Mouse (Mus musculus): ENCODE results near the gene Syp.

Syp gene

DNA sequence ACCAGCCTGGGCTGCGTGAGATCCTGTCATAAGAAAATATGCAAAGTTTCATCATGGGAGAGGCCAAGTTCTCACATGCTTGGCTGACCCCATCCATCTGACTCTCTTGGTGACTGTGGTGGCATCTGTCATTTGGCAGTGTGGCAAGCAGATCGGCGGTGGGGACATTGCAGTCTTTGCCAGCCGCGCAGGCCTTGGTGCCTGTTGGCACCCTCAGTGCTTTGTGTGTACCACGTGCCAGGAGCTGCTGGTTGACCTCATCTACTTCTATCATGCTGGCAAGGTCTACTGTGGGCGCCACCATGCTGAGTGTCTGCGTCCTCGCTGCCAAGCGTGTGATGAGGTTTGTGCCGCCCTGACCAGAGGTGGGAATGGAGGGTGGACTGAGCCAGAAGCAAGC is 26.5 kb downstream of the Syp start:
- DNase-seq (ENCODE audit: low read depth), result no peak

DNA sequence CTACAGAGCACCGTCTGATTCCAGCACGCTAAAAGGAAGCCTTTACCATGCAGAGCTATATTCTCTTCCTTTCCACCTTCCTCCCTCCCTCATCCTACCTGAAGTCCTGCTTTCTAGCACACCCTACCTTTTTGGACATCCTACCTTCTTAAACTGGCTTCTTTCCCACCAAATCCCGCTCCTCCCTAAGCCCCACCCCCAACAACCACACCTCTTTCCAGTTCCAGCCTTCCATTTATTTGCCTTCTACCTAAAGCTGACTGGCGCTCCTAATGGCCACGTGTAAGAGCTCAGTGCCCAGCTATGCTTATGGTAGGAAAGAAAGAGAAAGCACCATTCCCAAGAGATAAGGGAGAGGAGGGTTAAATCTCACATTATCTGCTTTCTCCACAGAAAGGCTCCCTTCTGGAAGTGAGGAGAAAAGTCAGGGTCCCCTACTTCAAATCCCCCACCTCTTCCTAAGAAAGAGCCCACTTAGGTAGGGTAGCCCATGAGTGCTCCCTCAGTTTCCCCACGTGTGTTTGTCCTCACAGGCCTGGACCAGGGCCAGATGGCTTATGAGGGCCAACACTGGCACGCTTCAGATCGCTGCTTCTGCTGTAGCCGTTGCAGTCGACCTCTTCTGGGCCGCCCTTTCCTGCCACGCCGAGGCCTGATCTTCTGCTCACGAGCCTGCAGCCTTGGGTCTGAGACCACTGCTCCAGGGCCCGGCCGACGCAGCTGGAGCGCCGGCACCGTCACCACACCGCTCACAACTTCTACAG is 27.6 kb downstream of the Syp start:
- no peak for DNase-seq (ENCODE audit: low read depth)

DNA sequence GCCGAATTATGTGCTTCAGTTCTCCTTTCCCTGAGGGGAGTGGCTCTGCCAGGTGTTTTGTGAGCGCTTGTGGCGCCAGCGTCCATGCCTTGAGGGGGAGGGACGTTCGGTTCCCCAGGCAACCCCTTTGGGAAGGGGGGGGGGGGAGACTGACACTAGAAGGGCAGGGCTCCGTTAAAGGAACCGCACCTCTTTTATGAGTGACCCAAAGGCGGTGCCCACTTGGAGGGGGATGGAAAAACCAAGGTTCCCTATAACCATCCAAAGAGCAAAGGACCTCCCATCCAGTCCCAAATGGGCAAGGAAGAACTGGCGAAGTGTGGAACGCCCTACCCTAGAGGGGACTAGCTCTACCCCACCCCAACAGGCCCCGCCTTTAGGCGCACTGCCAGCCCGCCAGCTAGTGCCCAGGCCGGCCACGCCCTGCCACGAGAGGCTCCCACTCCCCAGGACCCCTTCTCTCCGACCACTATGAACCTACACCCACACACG is 32.2 kb downstream of the Syp start:
- DNase-seq (ENCODE audit: low read depth), result no peak

DNA sequence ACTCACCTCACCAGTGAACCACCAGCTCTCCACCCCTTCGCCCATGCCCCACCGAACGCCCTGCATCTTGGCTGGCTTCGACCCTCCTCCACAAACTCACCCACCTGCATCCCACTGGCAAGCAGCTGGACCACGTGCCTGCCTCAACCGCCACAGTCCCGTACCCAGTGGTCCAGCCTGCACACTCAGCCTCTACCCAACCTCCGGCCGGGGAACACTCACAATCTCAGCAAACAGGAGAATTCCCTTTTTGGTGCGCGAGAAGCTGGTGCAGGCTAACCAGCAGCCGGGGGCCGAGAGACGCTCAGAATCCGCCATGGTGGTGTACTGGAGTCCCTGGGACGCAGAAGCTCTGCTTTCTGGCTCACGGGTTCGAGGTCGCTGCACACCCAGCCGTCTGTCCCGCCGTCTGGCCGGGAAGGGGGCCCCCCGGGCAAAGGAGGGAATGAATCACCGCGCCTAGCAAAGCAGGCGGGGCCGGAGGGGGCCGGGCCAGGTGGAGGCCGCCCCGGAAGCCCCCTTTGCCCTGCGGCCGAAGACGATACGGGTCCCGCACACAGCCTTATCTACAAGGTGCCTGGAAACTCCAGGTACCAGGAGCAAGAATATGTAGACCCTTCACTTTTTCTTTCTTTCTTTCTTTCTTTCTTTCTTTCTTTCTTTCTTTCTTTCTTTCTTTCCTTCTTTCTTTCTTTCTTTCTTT is 32.8 kb downstream of the Syp start, which contains the start of gene Plp2:
Plp2 (minus strand) TSS at position 470 of the 703 bp plus-strand sequence.
- no peak for DNase-seq (ENCODE audit: low read depth)

DNA sequence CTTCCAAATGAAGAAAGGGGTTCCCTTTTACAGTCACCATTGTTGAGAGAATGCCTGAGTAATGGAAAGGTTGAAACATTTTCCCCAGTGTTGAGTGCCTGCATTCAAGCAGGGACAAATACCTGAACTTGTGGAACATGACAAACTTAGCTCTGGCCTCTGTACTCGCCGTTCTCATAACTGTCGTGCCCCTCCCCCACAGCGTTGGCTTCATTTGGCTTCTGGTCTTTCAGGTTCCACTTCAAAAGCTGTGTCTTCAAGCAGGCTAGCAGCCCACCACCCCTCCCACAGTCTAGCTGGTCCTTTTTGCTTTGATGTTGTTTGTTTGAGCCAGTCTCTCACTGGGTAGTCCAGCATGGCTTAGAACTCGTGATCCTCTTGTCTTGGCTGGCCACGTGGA is 34.5 kb downstream of the Syp start:
- no peak for DNase-seq (ENCODE audit: low read depth)

DNA sequence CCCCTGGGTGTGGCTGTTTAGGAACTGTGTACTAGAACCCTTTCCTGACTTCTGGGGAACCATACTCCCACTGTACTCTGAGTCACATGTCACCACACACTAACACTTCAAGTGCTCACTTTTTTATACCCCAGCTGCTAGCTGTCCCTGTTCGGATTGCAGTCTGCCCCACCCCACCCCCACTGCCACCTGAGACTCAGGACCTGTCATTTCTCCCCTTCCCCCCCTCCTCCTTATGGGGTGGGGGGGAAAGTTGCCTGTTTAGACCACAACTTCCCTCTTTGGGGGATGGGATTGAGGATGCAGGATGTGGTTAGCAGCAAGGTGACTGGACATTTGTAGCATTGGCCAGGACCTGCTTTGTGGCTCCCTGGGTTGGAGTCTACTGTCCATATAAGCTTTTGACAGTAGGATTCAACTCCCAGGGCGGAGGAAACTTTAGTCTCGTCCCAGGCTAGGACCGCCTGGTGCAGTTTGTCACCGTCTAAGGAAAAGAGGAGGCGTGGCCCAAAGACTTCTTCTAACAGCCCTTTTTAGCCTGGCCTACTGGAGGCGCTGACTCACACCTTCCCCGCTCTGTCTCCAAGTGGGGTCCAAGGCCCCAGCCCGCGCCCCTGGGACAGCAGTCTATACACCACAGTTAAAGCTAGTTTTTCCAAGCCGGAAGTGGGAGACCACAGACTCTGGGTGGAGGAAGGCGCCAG is 35.5 kb downstream of the Syp start:
- DNase-seq (ENCODE audit: low read depth), result no peak

DNA sequence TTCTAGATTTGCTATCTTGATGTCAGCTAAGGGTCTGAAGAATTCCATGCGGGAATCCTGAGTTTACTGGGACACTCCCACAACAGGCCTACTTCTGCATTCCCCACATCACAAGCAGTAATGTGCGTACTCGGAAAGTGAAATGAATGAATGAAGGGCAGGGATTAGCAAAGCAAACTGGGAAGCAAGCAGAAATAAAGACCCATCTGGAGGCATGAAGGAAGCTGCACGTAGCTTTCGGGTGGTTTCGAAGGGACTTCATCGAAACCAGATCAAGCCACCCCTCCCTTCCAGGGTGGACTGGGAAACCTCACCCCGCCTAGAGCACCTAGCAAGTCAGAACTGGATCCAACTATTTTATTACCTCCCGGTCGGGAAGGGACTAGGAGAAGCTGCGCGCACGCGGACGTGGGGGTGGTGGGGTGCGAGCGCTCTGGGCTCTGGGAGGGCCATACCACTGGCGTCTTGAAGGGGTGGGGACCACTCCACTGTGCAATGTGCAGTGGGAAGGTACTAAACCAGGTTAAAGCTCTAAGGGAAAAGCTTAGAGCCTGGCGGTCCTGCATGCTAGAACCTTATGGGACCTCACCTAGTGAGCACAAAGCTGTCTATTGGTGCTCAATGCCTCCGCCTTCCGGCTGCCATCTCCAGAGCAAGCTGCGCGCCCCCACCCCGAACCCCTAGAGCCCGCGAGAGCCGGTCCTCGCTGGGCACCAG is 36.2 kb downstream of the Syp start:
- DNase-seq (ENCODE audit: low read depth), result no peak

DNA sequence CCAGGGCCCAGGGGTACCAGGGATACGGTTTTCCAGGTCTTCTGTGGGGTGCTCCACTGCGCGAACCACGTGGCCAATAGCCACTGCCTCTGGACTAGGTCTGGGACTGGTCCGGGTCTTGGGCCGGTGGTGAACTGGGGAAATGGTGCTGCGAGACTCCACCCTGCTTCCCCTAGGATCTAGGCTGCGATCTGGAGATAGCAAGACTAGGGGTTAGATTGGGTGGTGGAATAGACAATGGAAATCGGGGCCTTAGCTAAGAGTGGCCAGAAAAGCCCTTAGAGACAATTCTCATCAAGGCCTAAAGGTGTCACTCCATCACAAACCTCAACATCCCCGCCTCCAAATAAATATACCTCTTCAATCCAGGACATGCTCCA is 36.7 kb downstream of the Syp start:
- no peak for DNase-seq (ENCODE audit: low read depth)

DNA sequence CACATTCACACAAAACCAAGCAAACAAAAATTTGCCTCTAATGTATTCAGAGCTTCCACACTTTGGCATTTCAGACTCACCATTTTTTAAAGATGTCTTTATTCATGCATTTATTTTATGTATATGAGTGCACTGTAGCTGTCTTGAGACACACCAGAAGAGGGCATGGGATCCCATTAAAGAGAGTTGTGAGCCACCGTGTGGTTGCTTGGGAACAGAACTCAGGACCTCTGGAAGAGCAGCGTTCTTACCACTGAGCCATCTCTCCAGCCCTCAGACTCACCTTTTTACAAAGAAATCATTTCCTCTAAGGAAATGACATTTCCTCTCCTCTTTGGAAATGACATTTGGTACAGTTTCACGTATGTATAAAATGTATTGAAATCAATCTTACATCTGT is 40.7 kb downstream of the Syp start:
- no peak for DNase-seq (ENCODE audit: low read depth)

DNA sequence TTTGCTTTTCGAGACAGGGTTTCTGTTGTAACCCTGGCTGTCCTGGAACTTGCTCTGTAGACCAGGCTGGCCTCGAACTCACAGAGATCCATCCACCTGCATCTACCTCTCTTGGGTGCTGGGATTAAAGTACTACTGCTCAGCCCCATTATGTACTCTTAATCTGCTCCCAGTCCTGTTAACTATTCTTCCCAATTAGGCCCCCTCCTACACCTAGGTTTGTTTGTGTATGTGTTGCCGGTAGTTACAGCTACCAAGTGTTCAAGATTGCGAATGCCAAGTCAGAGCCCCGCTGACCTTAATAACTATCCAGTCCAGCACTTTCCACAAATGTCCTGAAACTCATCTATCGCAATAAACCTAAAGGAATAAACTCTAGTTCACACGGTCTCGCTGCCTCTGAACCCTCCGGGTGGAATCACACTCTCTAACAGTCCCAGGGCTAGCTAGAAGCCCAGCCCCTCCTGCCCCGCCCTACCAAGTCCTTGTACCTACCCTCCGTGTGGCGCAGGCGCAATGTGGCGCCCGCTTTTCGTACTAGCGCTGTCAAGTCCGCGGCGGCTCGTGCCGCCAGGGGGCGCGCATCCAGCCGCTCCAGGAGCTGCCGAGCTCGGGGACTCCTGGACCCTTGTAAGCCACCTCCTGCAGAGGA is 41.3 kb downstream of the Syp start:
- DNase-seq (ENCODE audit: low read depth), result peak; percentile 54

DNA sequence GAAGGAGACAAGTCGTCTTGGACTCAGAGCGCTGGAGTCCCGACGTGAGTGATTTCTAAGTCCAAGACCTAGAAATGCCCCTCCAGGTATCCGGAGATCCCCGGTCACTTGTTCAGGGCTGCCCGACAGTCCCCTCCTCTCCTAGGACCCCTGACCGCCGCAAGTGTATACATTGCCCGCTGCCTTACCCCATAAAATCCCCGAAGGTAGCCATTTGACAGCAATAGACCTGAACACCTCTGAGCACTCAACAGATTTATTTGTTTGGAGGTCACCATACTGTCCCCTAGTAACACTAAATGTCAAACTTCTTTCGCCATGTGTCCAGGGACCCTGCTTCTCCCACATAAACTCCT is 41.8 kb downstream of the Syp start:
- no peak for DNase-seq (ENCODE audit: low read depth)

DNA sequence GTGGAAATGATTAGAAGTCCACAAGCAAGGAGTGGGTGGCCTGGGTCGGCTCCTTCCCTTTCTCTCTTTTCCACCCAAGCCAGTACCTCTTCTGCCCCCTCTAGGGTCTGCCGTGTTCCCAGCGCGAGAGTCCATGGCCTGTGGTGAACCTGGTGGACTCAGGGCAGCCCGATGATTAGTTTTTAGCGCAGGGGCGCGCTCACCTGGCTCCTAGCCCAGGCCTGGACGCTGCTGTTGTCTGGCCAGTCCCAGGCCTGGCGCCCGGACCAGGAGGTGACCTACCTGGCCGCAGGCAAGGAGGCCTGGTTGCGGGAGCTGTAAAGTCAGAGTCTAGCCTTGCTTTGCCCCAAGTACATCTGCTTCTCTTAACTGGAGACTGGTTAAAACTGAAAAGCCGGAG is 42.6 kb downstream of the Syp start, which contains the start of gene Magix:
Magix (minus strand) TSS at position 388 of the 400 bp plus-strand sequence.
- DNase-seq (ENCODE audit: low read depth), result no peak

DNA sequence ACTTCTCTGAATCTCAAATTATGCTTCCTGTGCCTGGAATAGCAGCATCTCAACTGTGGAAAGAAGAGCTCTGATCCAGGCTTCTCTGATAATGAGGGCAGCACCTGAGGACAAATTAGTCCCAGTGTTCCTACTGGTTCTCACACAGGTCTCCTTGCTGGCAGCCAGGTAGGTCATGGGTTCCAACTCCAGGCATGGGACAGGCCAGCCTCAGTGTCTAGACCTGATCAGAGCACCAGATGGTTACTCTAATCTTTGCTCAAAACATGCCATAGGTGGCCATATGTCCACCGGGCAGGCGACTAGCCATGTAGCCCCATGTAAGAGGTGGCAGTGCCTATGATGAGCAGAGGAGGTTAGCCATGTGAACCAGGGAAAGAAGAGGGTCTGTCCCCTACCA is 50.0 kb downstream of the Syp start:
- no peak for DNase-seq (ENCODE audit: low read depth)

DNA sequence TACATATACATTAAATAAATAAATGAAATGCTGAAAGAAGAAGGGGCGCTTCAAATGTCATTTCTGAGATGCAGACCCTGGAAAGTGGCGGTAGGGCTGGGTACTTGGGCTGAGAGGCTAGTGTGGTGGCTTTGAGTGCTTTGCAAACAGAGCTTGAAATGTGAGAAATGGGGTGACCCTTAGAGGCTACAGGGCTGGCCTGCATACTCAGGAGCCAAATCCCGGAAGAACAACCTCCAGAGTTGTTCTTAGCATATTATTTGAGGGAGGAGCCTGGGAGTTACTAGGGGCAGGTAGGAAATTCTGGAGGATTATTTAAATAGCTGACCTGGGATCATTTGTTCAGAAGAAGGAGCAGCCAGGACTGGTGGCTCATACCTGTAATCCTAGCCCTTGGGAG is 52.2 kb downstream of the Syp start:
- DNase-seq (ENCODE audit: low read depth), result no peak

DNA sequence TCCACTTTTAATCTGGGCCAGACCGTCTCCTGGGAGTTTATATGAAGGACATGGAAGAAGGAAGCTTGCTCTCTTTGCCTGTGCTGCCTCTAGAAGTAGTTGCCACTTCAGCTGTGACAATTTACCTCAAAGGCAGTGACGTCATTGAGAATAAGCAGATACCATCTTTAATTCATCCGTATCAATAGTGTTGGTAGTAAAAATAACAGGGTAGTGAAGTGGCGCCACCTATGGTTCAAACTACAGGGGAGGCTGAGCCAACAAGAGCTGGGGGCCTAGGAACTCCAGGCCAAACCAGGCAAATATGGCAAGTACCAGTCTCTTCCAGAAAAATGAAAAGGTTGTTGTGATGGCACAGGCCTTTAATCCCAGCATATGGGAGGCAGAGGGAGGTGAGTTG is 54.6 kb downstream of the Syp start:
- no peak for DNase-seq (ENCODE audit: low read depth)

DNA sequence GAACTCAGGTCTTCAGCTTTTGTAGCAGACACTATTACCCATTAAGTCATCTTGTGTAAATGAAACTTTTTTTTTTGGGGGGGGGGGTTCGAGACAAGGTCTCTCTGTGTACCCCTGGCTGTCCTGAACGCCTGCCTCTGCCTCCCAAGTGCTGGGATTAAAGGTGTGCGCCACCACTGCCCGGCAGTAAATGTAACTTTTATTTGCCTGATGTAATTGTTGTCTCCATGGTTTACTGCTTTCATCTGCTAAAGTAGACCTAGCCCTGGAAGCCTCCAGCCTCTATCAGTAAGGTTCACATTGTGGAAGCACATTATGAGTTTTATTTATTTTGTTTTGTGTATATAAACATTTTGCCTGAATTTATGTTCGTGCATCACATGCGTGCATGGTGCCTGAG is 58.2 kb downstream of the Syp start:
- DNase-seq (ENCODE audit: low read depth), result no peak

DNA sequence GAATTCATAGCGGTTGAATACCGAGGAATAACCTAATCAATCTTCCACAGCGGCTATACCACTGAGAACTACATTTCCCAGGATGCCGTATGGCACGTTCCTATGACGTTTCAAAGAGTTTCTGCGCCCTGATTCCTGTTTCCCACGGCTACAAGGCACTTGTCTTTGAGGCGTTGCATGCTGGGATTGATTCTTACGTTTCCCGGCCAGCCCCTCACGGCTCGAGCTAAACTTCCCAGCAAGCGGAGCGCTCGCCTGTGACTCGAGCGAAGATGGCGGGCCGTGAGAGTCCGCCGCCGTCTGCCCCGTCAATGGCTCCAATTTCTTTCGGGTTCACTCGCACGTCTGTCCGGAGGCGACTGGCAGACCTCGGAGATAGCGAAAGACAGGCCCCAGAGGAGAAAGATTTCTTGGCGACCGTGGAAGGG is 58.7 kb downstream of the Syp start, which contains the start of gene Gpkow:
Gpkow (plus strand) TSS at position 178 of the 428 bp plus-strand sequence.
- DNase-seq (ENCODE audit: low read depth), result peak; percentile 76
